Mouse (Mus musculus): ENCODE measurements around the gene Spata33. TPM values are rescaled to one million over a fixed set of nuclear protein-coding genes. Genes with fewer than 3 reads are reported as not detected.
"Not testable (repeated sequence)": the region's sequence is repeated elsewhere in the genome, so short reads cannot be mapped to it uniquely, and the experiment has no call there.

The Spata33 gene
- total and polyA plus RNA-seq, 2 experiments from 2014 or later = 11.4 to 21.3 TPM

- no peak overlapping the region for H3K9ac ChIP-seq (replicated peaks; ENCODE audit: low read depth, low read length)
- ATAC-seq (ENCODE audit: insufficient read depth, low read depth) = peak; percentile 71
- no peak for TF ChIP-seq EP300 (IDR thresholded peaks at IDR 0.05; ENCODE audit: low read depth)
- TF ChIP-seq CTCF (IDR thresholded peaks at IDR 0.05; ENCODE audit: low read depth) = peak; percentile 64
These were observed 22.0 kb upstream of the Spata33 start for GRCm38 (mm10) chr8:123190678-123191077.

GRCm38 (mm10) chr8:123191908-123192307 lies 20.7 kb upstream of the Spata33 start:
- WGBS = 55% methylated on average over 7 of the region's 8 CpGs
- H3K27me3 ChIP-seq (ENCODE audit: control insufficient read depth, insufficient read depth, low read length) = no peaks in the 10 kb centered on the region
- DNase-seq (ENCODE audit: low spot score) (no peak), ATAC-seq (ENCODE audit: insufficient read depth, low read depth) (no peak)
- no peak overlapping the region for H3K27ac ChIP-seq (ENCODE audit: low read depth)
- H3K4me1 ChIP-seq (ENCODE audit: control insufficient read depth, insufficient read depth) = no peaks in the 10 kb centered on the region
- no peaks in the 10 kb centered on the region for H3K36me3 ChIP-seq (replicated peaks; ENCODE audit: control insufficient read depth, insufficient read depth, low read length)
- no peak overlapping the region for H3K4me2 ChIP-seq (ENCODE audit: low read depth, low read length)
- no peak overlapping the region for H3K9ac ChIP-seq (replicated peaks; ENCODE audit: low read depth, low read length)
- H3K9me3 ChIP-seq (replicated peaks; ENCODE audit: control insufficient read depth, low read length) = no peaks in the 10 kb centered on the region
- H3K4me3 ChIP-seq (ENCODE audit: low read depth, low read length) = no peak overlapping the region
- no peak for TF ChIP-seq EP300 (IDR thresholded peaks at IDR 0.05; ENCODE audit: low read depth)

More at GRCm38 (mm10) chr8:123190678-123191077, 22.0 kb upstream of the Spata33 start:
- Histone ChIP-seq H3K4me3 (ENCODE audit: low read depth, low read length) (no peak overlapping the region), H3K27me3 (ENCODE audit: control insufficient read depth, insufficient read depth, low read length) (no peaks in the 10 kb centered on the region), H3K4me2 (ENCODE audit: low read depth, low read length) (peak overlapping the region; percentile 16; the same call in 1 of the 2 replicates), H3K36me3 (replicated peaks; ENCODE audit: control insufficient read depth, insufficient read depth, low read length) (no peaks in the 10 kb centered on the region), H3K4me1 (ENCODE audit: control insufficient read depth, insufficient read depth) (no peaks in the 10 kb centered on the region), H3K27ac (ENCODE audit: low read depth) (no peak overlapping the region), H3K9me3 (replicated peaks; ENCODE audit: control insufficient read depth, low read length) (no peaks in the 10 kb centered on the region)
- WGBS = under 1% methylated on average over 9 of the region's 9 CpGs
- DNase-seq (ENCODE audit: low spot score) = peak; percentile 85

- no peak overlapping the region for H3K27ac ChIP-seq (ENCODE audit: low read depth)
- no peak for ATAC-seq (ENCODE audit: insufficient read depth, low read depth)
- H3K4me3 ChIP-seq (ENCODE audit: low read depth, low read length) = no peak overlapping the region
- DNase-seq (ENCODE audit: low spot score) = no peak
- H3K9ac ChIP-seq (replicated peaks; ENCODE audit: low read depth, low read length) = no peak overlapping the region
- H3K9me3 ChIP-seq (replicated peaks; ENCODE audit: control insufficient read depth, low read length) = no peaks in the 10 kb centered on the region
- H3K4me2 ChIP-seq (ENCODE audit: low read depth, low read length) = no peak overlapping the region
- H3K4me1 ChIP-seq (ENCODE audit: control insufficient read depth, insufficient read depth) = no peaks in the 10 kb centered on the region
- TF ChIP-seq EP300 (IDR thresholded peaks at IDR 0.05; ENCODE audit: low read depth) (no peak), CTCF (IDR thresholded peaks at IDR 0.05; ENCODE audit: low read depth) (no peak)
- 86% methylated on average over 9 of the region's 9 CpGs for WGBS
- no peaks in the 10 kb centered on the region for H3K36me3 ChIP-seq (replicated peaks; ENCODE audit: control insufficient read depth, insufficient read depth, low read length)
- no peaks in the 10 kb centered on the region for H3K27me3 ChIP-seq (ENCODE audit: control insufficient read depth, insufficient read depth, low read length)
These were observed 18.9 kb upstream of the Spata33 start for GRCm38 (mm10) chr8:123193771-123194170.

GRCm38 (mm10) chr8:123197016-123197415 lies 15.6 kb upstream of the Spata33 start:
- not testable (repeated sequence) for H3K4me1 ChIP-seq (ENCODE audit: control insufficient read depth, insufficient read depth); H3K9ac ChIP-seq (replicated peaks; ENCODE audit: low read depth, low read length); H3K4me2 ChIP-seq (ENCODE audit: low read depth, low read length); H3K27me3 ChIP-seq (ENCODE audit: control insufficient read depth, insufficient read depth, low read length); H3K4me3 ChIP-seq (ENCODE audit: low read depth, low read length); H3K36me3 ChIP-seq (replicated peaks; ENCODE audit: control insufficient read depth, insufficient read depth, low read length); DNase-seq (ENCODE audit: low spot score); H3K27ac ChIP-seq (ENCODE audit: low read depth); H3K9me3 ChIP-seq (replicated peaks; ENCODE audit: control insufficient read depth, low read length); ATAC-seq (ENCODE audit: insufficient read depth, low read depth)
- WGBS = 72% methylated on average over 5 of the region's 5 CpGs

- H3K9me3 ChIP-seq (replicated peaks; ENCODE audit: control insufficient read depth, low read length) = no peaks in the 10 kb centered on the region
- no peaks in the 10 kb centered on the region for H3K4me1 ChIP-seq (ENCODE audit: control insufficient read depth, insufficient read depth)
- ATAC-seq (ENCODE audit: insufficient read depth, low read depth) = no peak
- H3K27me3 ChIP-seq (ENCODE audit: control insufficient read depth, insufficient read depth, low read length) = 0 out of 2 replicates have a peak, but pooled peaks cover 4% of the 10 kb centered on the region
- 51% methylated on average over 14 of the region's 14 CpGs for WGBS
- TF ChIP-seq CTCF (IDR thresholded peaks at IDR 0.05; ENCODE audit: low read depth) = no peak
- TF ChIP-seq EP300 (IDR thresholded peaks at IDR 0.05; ENCODE audit: low read depth) = no peak
- no peak for DNase-seq (ENCODE audit: low spot score)
- H3K36me3 ChIP-seq (replicated peaks; ENCODE audit: control insufficient read depth, insufficient read depth, low read length) = no peaks in the 10 kb centered on the region
- H3K4me2 ChIP-seq (ENCODE audit: low read depth, low read length) = no peak overlapping the region
- H3K9ac ChIP-seq (replicated peaks; ENCODE audit: low read depth, low read length) = no peak overlapping the region
- no peak overlapping the region for H3K4me3 ChIP-seq (ENCODE audit: low read depth, low read length)
- no peak overlapping the region for H3K27ac ChIP-seq (ENCODE audit: low read depth)
These were observed 12.8 kb upstream of the Spata33 start for GRCm38 (mm10) chr8:123199864-123200263.

- Histone ChIP-seq H3K4me3 (ENCODE audit: low read depth, low read length) (no peak overlapping the region), H3K9ac (replicated peaks; ENCODE audit: low read depth, low read length) (no peak overlapping the region), H3K36me3 (replicated peaks; ENCODE audit: control insufficient read depth, insufficient read depth, low read length) (peaks cover 16% of the 10 kb centered on the region), H3K4me1 (ENCODE audit: control insufficient read depth, insufficient read depth) (no peaks in the 10 kb centered on the region), H3K9me3 (replicated peaks; ENCODE audit: control insufficient read depth, low read length) (no peaks in the 10 kb centered on the region), H3K27me3 (ENCODE audit: control insufficient read depth, insufficient read depth, low read length) (0 out of 2 replicates have a peak, but pooled peaks cover 4% of the 10 kb centered on the region), H3K4me2 (ENCODE audit: low read depth, low read length) (no peak overlapping the region), H3K27ac (ENCODE audit: low read depth) (no peak overlapping the region)
- ATAC-seq (ENCODE audit: insufficient read depth, low read depth) (no peak), DNase-seq (ENCODE audit: low spot score) (peak; percentile 45)
- no peak for TF ChIP-seq EP300 (IDR thresholded peaks at IDR 0.05; ENCODE audit: low read depth)
- peak; percentile 91 for TF ChIP-seq CTCF (IDR thresholded peaks at IDR 0.05; ENCODE audit: low read depth)
- WGBS = 25% methylated on average over 5 of the region's 5 CpGs
These were observed 10.3 kb upstream of the Spata33 start for GRCm38 (mm10) chr8:123202288-123202687.
